Mouse (Mus musculus) lung, embryonic 15.5 days (tissue): ENCODE data around the gene Hykk. TPM values are rescaled to one million over a fixed set of nuclear protein-coding genes. Genes with fewer than 3 reads are reported as not detected.
A peak's percentile ranks its signal among the peaks of the same experiment; 100 is the strongest.

ENCODE experiments used
- ATAC-seq: fragments of 200-750 bp; cut with Nextera tagmentation; 2 replicates; pipeline ENCODE4 v1.8.0; 2017; ENCODE audit warnings: moderate number of reproducible peaks, borderline replicate concordance; ENCODE audit not compliant: low FRiP score, low TSS enrichment; ENCODE audit errors: extremely low read depth
- H3K27ac ChIP-seq: fragments of 300-500 bp; sonication (generic); 2 replicates; pipeline ENCODE4 v1.5.1; 2015; ENCODE audit warnings: moderate library complexity, mild to moderate bottlenecking, inconsistent platforms
- H3K27me3 ChIP-seq: fragments of 300-500 bp; sonication (generic); 2 replicates; pipeline ENCODE4 v1.6.1; 2015; ENCODE audit warnings: inconsistent platforms
- H3K36me3 ChIP-seq: fragments of 300-500 bp; sonication (generic); 2 replicates; pipeline ENCODE4 v1.6.1; 2015; ENCODE audit warnings: inconsistent platforms
- H3K4me1 ChIP-seq: fragments of 300-500 bp; sonication (generic); 2 replicates; pipeline ENCODE4 v1.6.1; 2015; ENCODE audit warnings: inconsistent platforms
- H3K4me2 ChIP-seq: fragments of 300-500 bp; sonication (generic); 2 replicates; pipeline ENCODE4 v1.6.1; 2015; ENCODE audit warnings: inconsistent platforms, mild to moderate bottlenecking, moderate library complexity
- H3K4me3 ChIP-seq: fragments of 300-500 bp; sonication (generic); 2 replicates; pipeline ENCODE4 v1.5.1; 2015; ENCODE audit warnings: mild to moderate bottlenecking, inconsistent platforms
- H3K9ac ChIP-seq: fragments of 300-500 bp; sonication (generic); 2 replicates; pipeline ENCODE4 v1.6.1; 2015; ENCODE audit warnings: inconsistent platforms
- H3K9me3 ChIP-seq: fragments of 300-500 bp; sonication (generic); 2 replicates; pipeline ENCODE4 v1.6.1; 2016; ENCODE audit warnings: inconsistent platforms
- WGBS: fragments of 180-500 bp; shearing (Covaris S2); methylation state at CpG from one replicate; pipeline ENCODE4 v1.1.7; 2015; 5-methylcytosine and 5-hydroxymethylcytosine counted together
- polyA plus RNA-seq: library from polyadenylated mRNA; unstranded; fragments of >200 nt; fragmentation: Nextera tagmentation; extraction: Ambion mirVana; gene quantifications from 2 replicates; pipeline ENCODE4 v1.2.1, GENCODE M21; 2015

Hykk gene
- polyA plus RNA-seq, 1 experiment from 2014 or later: 4.3 TPM

- Histone ChIP-seq H3K27me3 (peaks cover 55% of the 10 kb centered on the region), H3K9ac (peak overlapping the region; percentile 32), H3K4me2 (peak overlapping the region; percentile 98), H3K4me1 (peaks cover 11% of the 10 kb centered on the region; the same call in 1 of the 2 replicates), H3K9me3 (no peaks in the 10 kb centered on the region), H3K27ac (no peak overlapping the region), H3K36me3 (no peaks in the 10 kb centered on the region), H3K4me3 (peak overlapping the region; percentile 58)
- ATAC-seq: peak; percentile 86
- WGBS: under 1% methylated on average over 85 of the region's 85 CpGs
Measured at GRCm38 (mm10) chr9:54981291-54982191, 64.5 kb downstream of the Hykk start.

- 8% methylated on average over 7 of the region's 7 CpGs for WGBS
- Histone ChIP-seq H3K27ac (no peak overlapping the region), H3K4me1 (peaks cover 11% of the 10 kb centered on the region; the same call in 1 of the 2 replicates), H3K4me3 (peak overlapping the region; percentile 58; the same call in 1 of the 2 replicates), H3K9me3 (no peaks in the 10 kb centered on the region), H3K36me3 (no peaks in the 10 kb centered on the region), H3K9ac (no peak overlapping the region), H3K4me2 (peak overlapping the region; percentile 98), H3K27me3 (peaks cover 51% of the 10 kb centered on the region)
- ATAC-seq: no peak
Measured at GRCm38 (mm10) chr9:54982401-54982800, 65.3 kb downstream of the Hykk start.

DNA sequence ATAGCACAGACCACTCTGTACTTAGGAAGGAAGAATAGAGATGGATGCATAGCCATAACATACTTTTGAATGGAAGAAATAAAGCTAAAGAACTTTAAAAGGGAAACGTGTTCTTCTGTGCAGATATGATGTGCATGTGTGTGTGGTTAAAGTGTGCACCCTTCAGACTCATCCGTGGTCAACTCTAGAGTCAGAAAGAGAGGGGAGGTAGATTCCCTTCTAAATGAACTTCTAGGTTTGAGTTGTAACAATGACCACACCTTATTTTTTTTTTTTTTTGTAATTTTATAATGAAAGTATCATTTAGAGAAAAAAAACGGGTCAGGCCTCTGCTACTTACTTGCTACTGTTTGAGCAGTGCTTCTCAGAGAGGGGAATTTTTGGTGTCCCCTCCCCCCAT is 73.3 kb downstream of the Hykk start:
- Histone ChIP-seq H3K4me1 (no peaks in the 10 kb centered on the region), H3K4me2 (no peak overlapping the region), H3K9ac (no peak overlapping the region), H3K9me3 (no peaks in the 10 kb centered on the region), H3K27ac (no peak overlapping the region), H3K4me3 (no peak overlapping the region), H3K27me3 (no peaks in the 10 kb centered on the region), H3K36me3 (no peaks in the 10 kb centered on the region)
- WGBS: 75% methylated on average over 3 of the region's 3 CpGs
- no peak for ATAC-seq

DNA sequence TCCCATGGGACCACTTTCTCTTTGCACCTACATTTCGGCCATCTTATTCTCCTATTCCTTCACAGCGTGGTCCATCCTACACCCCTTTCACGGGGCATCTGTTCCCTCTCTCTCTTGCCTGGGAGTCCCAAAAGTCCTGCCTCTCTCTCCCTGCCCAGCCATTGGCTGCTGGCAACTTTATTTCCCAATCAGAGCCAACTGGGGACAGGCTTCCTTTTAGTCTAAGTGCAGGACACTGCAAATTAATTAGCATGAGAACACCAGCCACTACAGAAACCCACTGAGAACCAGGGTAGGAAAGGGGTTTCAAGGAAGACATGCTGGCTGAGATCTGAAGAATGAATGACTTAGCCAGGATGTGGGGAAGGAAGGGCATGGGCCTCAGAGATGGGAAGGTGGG is 77.3 kb downstream of the Hykk start:
- no peaks in the 10 kb centered on the region for H3K9me3 ChIP-seq
- no peaks in the 10 kb centered on the region for H3K36me3 ChIP-seq
- no peak overlapping the region for H3K9ac ChIP-seq
- H3K27ac ChIP-seq: no peak overlapping the region
- no peaks in the 10 kb centered on the region for H3K27me3 ChIP-seq
- no peaks in the 10 kb centered on the region for H3K4me1 ChIP-seq
- ATAC-seq: no peak
- 54% methylated on average over 3 of the region's 3 CpGs for WGBS
- no peak overlapping the region for H3K4me2 ChIP-seq
- H3K4me3 ChIP-seq: no peak overlapping the region

- no peak overlapping the region for H3K27ac ChIP-seq
- H3K4me3 ChIP-seq: no peak overlapping the region
- H3K27me3 ChIP-seq: no peaks in the 10 kb centered on the region
- H3K4me1 ChIP-seq: no peaks in the 10 kb centered on the region
- H3K9ac ChIP-seq: no peak overlapping the region
- H3K9me3 ChIP-seq: no peaks in the 10 kb centered on the region
- 61% methylated on average over 3 of the region's 3 CpGs for WGBS
- no peak overlapping the region for H3K4me2 ChIP-seq
- ATAC-seq: no peak
- H3K36me3 ChIP-seq: no peaks in the 10 kb centered on the region
Measured at GRCm38 (mm10) chr9:54995645-54996044, 78.6 kb downstream of the Hykk start.

Other genes starting within 250 kb of the Hykk start
- 6.6 and 7.5 TPM in 2 replicates for gene Dnaja4, start 218.4 kb upstream of the Hykk start, polyA plus RNA-seq
- 148 and 149 TPM in 2 replicates for gene Wdr61, start 182.8 kb upstream of the Hykk start, polyA plus RNA-seq
- 18.6 and 19.1 TPM in 2 replicates for gene Crabp1, start 152.5 kb upstream of the Hykk start, polyA plus RNA-seq
- gene Ireb2, start 53.5 kb upstream of the Hykk start, polyA plus RNA-seq: 29.1 and 29.7 TPM in 2 replicates
- gene Psma4, start 33.5 kb downstream of the Hykk start, polyA plus RNA-seq: 284 and 288 TPM in 2 replicates
- gene AY074887, start 33.7 kb downstream of the Hykk start, polyA plus RNA-seq: 0.65 and 1.3 TPM in 2 replicates
- gene Chrna5, start 63.6 kb downstream of the Hykk start, polyA plus RNA-seq: 0.14 and 0.25 TPM in 2 replicates
- gene Chrna3, start 109.3 kb downstream of the Hykk start, polyA plus RNA-seq: 0.40 and 0.72 TPM in 2 replicates
- gene Chrnb4, start 131.5 kb downstream of the Hykk start, polyA plus RNA-seq: 0.14 and 0.31 TPM in 2 replicates
- gene Ube2q2, start 231.6 kb downstream of the Hykk start, polyA plus RNA-seq: 35.1 and 37.4 TPM in 2 replicates